Mouse (Mus musculus) effector memory CD4-positive, alpha-beta T cell, adult 5 months (primary cell): ENCODE results near the gene Smim13. TPM values are rescaled to one million over a fixed set of nuclear protein-coding genes. Genes with fewer than 3 reads are reported as not detected.

ENCODE experiments used
- polyA plus RNA-seq: library from polyadenylated mRNA; unstranded; fragments of 100-300 nt; shearing (Covaris generic); gene quantifications from one replicate; pipeline ENCODE4 v1.2.1, GENCODE M21; 2017

Smim13 gene
- polyA plus RNA-seq, result 9.9 TPM

GRCm38 (mm10) chr13:41249538-41250317, at the start of gene Smim13:
Gene Smim13, plus strand, starts transcription at chr13:41249844.

DNA sequence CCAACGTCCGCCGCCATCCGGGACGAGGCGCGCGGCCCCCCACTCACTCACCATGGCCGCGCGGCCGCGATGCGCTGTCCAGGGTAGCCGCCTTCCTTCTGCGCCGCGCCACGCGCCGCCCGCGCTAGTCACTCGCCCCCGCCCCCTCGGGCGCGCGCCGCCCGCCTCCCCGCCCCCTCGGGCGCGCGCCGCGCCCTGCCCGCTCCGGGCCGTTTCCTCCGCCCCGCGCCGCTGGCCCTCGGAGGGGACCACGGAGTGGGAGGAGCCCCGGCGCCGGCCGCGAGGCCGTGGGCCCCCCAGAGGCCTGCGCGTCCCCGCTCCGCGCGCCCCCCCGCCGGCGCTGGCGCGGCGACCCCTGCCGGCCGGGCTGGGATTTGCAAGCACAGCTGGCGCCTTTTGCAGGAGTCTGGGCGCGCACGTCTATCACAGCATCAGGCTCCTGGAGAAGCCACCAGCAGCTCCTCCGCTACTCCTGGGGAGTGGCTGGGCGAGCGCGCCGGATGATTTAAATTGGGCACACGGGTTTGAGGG, 29.3 kb upstream of the Smim13 start, which contains the start of gene Elovl2:
Gene Elovl2 (minus strand): TSS at position 102 of the 531 bp plus-strand sequence.

GRCm38 (mm10) chr13:41273927-41274650, 24.4 kb downstream of the Smim13 start, which contains the start of gene Gm17364:
Gene Gm17364, minus strand, starts transcription at chr13:41273977.

Other genes with a start within 250 kb of the Smim13 start
- gene Pak1ip1, start 248.8 kb upstream of the Smim13 start, polyA plus RNA-seq, result 79.8 TPM
- gene Tmem14c, start 233.6 kb upstream of the Smim13 start, polyA plus RNA-seq, result 78.7 TPM
- gene Mak, start 170.1 kb upstream of the Smim13 start, polyA plus RNA-seq, result not detected
- not detected for gene Gcm2, start 138.8 kb upstream of the Smim13 start, polyA plus RNA-seq
- not detected for gene Sycp2l, start 135.5 kb upstream of the Smim13 start, polyA plus RNA-seq
- gene Elovl2, start 29.4 kb upstream of the Smim13 start, polyA plus RNA-seq, result not detected
- not detected for gene Gm17364, start 24.1 kb downstream of the Smim13 start, polyA plus RNA-seq
- gene Nedd9, start 237.5 kb downstream of the Smim13 start, polyA plus RNA-seq, result 132 TPM